Mouse (Mus musculus) kidney, adult 2 months (tissue): ENCODE results near the gene Snx19.

Source experiments
- CTCF ChIP-seq: fragments of 200-500 bp; conservative IDR thresholded peaks from 2 replicates; pipeline ENCODE4 v1.5.1; 2011; ENCODE audit warnings: low read depth, mild to moderate bottlenecking, control low read depth, low read length, moderate library complexity, mixed read lengths; ENCODE audit not compliant: insufficient read depth, insufficient read length
- POLR2A ChIP-seq: fragments of 200-500 bp; IDR thresholded peaks from one replicate; pipeline ENCODE4 v1.6.1; 2011; ENCODE audit warnings: low read depth, low read length, control low read depth

- no peak for TF ChIP-seq CTCF
- no peak for TF ChIP-seq POLR2A
Observed at GRCm38 (mm10) chr9:30433914-30434313, 7.0 kb downstream of the Snx19 start.
